Mouse (Mus musculus) liver, adult 2 months (tissue): ENCODE measurements around the gene Zfp277. TPM values are rescaled to one million over a fixed set of nuclear protein-coding genes. Genes with fewer than 3 reads are reported as not detected.

Source experiments
- DNase-seq: peaks from one replicate; pipeline ENCODE4 v3.0.0-alpha.2; 2011; ENCODE audit warnings: low read depth, low spot score; ENCODE audit errors: extremely low read depth
- H3K27ac ChIP-seq: fragments of 200-500 bp; replicated peaks from 2 replicates; pipeline ENCODE4 v1.5.1; 2012; ENCODE audit warnings: low read depth, mild to moderate bottlenecking, control low read depth, inconsistent platforms, low read length; ENCODE audit not compliant: insufficient read depth
- H3K27me3 ChIP-seq: fragments of 200-500 bp; 2 replicates; pipeline ENCODE4 v1.6.1; 2012; ENCODE audit warnings: mild to moderate bottlenecking, moderate library complexity, low read length, inconsistent platforms; ENCODE audit not compliant: control insufficient read depth, insufficient read depth
- H3K36me3 ChIP-seq: fragments of 200-500 bp; 2 replicates; pipeline ENCODE4 v1.6.1; 2012; ENCODE audit warnings: low read length, inconsistent platforms; ENCODE audit not compliant: control insufficient read depth, insufficient read depth
- H3K4me1 ChIP-seq: fragments of 200-500 bp; 2 replicates; pipeline ENCODE4 v1.6.1; 2011; ENCODE audit warnings: low read length; ENCODE audit not compliant: control insufficient read depth, insufficient read depth
- H3K4me3 ChIP-seq: fragments of 200-500 bp; 2 replicates; pipeline ENCODE4 v1.5.1; 2011; ENCODE audit warnings: low read depth, mild to moderate bottlenecking, control low read depth, low read length, moderate library complexity; ENCODE audit not compliant: insufficient read depth
- H3K79me2 ChIP-seq: fragments of 200-500 bp; 2 replicates; pipeline ENCODE4 v1.6.1; 2012; ENCODE audit warnings: inconsistent platforms, mild to moderate bottlenecking, low read length, moderate library complexity; ENCODE audit not compliant: control insufficient read depth, insufficient read depth
- H3K9ac ChIP-seq: fragments of 200-500 bp; 2 replicates; pipeline ENCODE4 v1.6.1; 2012; ENCODE audit warnings: low read depth, mild to moderate bottlenecking, control low read depth, inconsistent platforms, low read length
- CTCF ChIP-seq: fragments of 200-500 bp; IDR thresholded peaks from 2 replicates; pipeline ENCODE4 v1.5.1; 2011; ENCODE audit warnings: low read depth, low read length, control low read depth
- POLR2A ChIP-seq: fragments of 200-500 bp; IDR thresholded peaks from 2 replicates; pipeline ENCODE4 v1.6.1; 2011; ENCODE audit warnings: low read length, control low read depth; ENCODE audit not compliant: insufficient read depth; ENCODE audit errors: extremely low read depth
- WGBS: fragments of 180-500 bp; shearing (Covaris S2); methylation state at CpG from one replicate; pipeline ENCODE4 v1.1.7; 2018; 5-methylcytosine and 5-hydroxymethylcytosine counted together
- polyA plus RNA-seq: library from polyadenylated mRNA; depleted of rRNA; stranded (reverse); fragments of >200 nt; gene quantifications from 2 replicates; pipeline ENCODE4 v1.2.3, GENCODE M21; 2012; rRNA removed
- total RNA-seq: library from RNA; depleted of rRNA; stranded (reverse); fragments of >200 nt; gene quantifications from 2 replicates; pipeline ENCODE4 v1.2.3, GENCODE M21; 2014; rRNA removed

The Zfp277 gene
- total and polyA plus RNA-seq, 2 experiments, result 3.3 to 14.0 TPM

DNA sequence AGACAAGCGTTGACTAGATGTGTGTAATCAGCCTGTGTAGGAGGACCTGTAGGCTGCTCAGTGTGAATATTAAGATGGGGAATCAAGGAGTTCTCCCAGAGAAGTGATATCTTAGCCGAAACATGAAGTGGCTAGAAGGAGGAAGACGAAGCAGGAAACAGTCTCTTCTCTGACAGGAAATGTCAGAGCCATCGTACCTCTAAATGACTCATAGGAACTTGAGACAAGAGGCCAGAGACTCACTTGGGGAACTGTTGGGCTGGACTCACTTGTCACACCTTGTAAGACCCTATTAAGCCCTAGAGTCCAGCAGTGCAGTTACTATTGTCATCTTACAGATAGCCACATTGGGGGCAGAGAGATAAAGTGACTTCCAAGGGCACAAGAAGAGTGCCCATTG, 172.4 kb downstream of the Zfp277 start:
- Histone ChIP-seq H3K9ac (no peak overlapping the region), H3K36me3 (no peaks in the 10 kb centered on the region), H3K4me3 (no peak overlapping the region), H3K27ac (no peak overlapping the region), H3K79me2 (no peaks in the 10 kb centered on the region), H3K27me3 (no peaks in the 10 kb centered on the region), H3K4me1 (no peaks in the 10 kb centered on the region)
- peak; percentile 8 for DNase-seq
- WGBS, result 76% methylated on average over 4 of the region's 4 CpGs
- TF ChIP-seq POLR2A (no peak), CTCF (no peak)

GRCm38 (mm10) chr12:40272710-40273109, 173.0 kb downstream of the Zfp277 start:
- Histone ChIP-seq H3K79me2 (no peaks in the 10 kb centered on the region), H3K27ac (no peak overlapping the region), H3K36me3 (no peaks in the 10 kb centered on the region), H3K4me3 (no peak overlapping the region), H3K27me3 (no peaks in the 10 kb centered on the region), H3K9ac (no peak overlapping the region), H3K4me1 (no peaks in the 10 kb centered on the region)
- DNase-seq, result no peak
- 74% methylated on average over 4 of the region's 4 CpGs for WGBS
- TF ChIP-seq CTCF (no peak), POLR2A (no peak)

- no peak for TF ChIP-seq POLR2A
- TF ChIP-seq CTCF, result no peak
- DNase-seq, result no peak
- Histone ChIP-seq H3K4me1 (no peaks in the 10 kb centered on the region), H3K4me3 (no peak overlapping the region), H3K79me2 (no peaks in the 10 kb centered on the region), H3K27me3 (no peaks in the 10 kb centered on the region), H3K9ac (no peak overlapping the region), H3K36me3 (no peaks in the 10 kb centered on the region), H3K27ac (no peak overlapping the region)
- 76% methylated on average over 2 of the region's 2 CpGs for WGBS
Observed at GRCm38 (mm10) chr12:40268313-40268712, 177.4 kb downstream of the Zfp277 start.

Other genes starting within 250 kb of the Zfp277 start
- gene Lsmem1, start 246.4 kb downstream of the Zfp277 start, total RNA-seq, result not detected in 2 replicates
- not detected in 2 replicates for gene Lsmem1, start 246.4 kb downstream of the Zfp277 start, polyA plus RNA-seq
- 17.6 and 24.3 TPM in 2 replicates for gene Ifrd1, start 197.4 kb downstream of the Zfp277 start, total RNA-seq
- gene Ifrd1, start 197.4 kb downstream of the Zfp277 start, polyA plus RNA-seq, result 3.9 and 4.8 TPM in 2 replicates
- gene Dock4, start 50 bp upstream of the Zfp277 start, total RNA-seq, result 21.5 and 26.8 TPM in 2 replicates
- gene Dock4, start 50 bp upstream of the Zfp277 start, polyA plus RNA-seq, result 5.8 and 5.9 TPM in 2 replicates